Mouse (Mus musculus): ENCODE measurements around the gene Dgcr8. TPM values are rescaled to one million over a fixed set of nuclear protein-coding genes. Genes with fewer than 3 reads are reported as not detected.

The Dgcr8 gene
- polyA plus RNA-seq, 1 experiment from 2014 or later = 26.3 TPM

GRCm38 (mm10) chr16:18247521-18248399 lies 41.3 kb downstream of the Dgcr8 start:
- H3K4me1 ChIP-seq (ENCODE audit: control insufficient read depth, insufficient read depth, low read length) = peaks cover 24% of the 10 kb centered on the region
- no peaks in the 10 kb centered on the region for H3K9me3 ChIP-seq (replicated peaks; ENCODE audit: control insufficient read depth, low read length)
- peak overlapping the region; percentile 95 for H3K4me3 ChIP-seq (ENCODE audit: low read depth, low read length)
- DNase-seq (ENCODE audit: low spot score) (peak; percentile 41), ATAC-seq (0 out of 2 replicates have a peak, but pooled peaks have one; percentile 0)
- WGBS = under 1% methylated on average over 33 of the region's 33 CpGs
- H3K4me2 ChIP-seq (ENCODE audit: low read length) = peak overlapping the region; percentile 82
- H3K27me3 ChIP-seq (replicated peaks; ENCODE audit: control insufficient read depth, insufficient read depth, low read length) = no peaks in the 10 kb centered on the region
- H3K27ac ChIP-seq (ENCODE audit: low read depth, low read length) = peak overlapping the region; percentile 89
- peak overlapping the region; percentile 94 for H3K9ac ChIP-seq (ENCODE audit: low read length)
- H3K36me3 ChIP-seq (ENCODE audit: control insufficient read depth, insufficient read depth, low read length) = peaks cover 72% of the 10 kb centered on the region

GRCm38 (mm10) chr16:18241581-18241980 lies 47.5 kb downstream of the Dgcr8 start:
- ATAC-seq = no peak

GRCm38 (mm10) chr16:18236676-18237501 lies 52.2 kb downstream of the Dgcr8 start:
- H3K9me3 ChIP-seq (replicated peaks; ENCODE audit: control insufficient read depth, low read length) = no peaks in the 10 kb centered on the region
- WGBS = 78% methylated on average over 7 of the region's 7 CpGs
- no peak overlapping the region for H3K27ac ChIP-seq (ENCODE audit: low read depth, low read length)
- H3K4me3 ChIP-seq (ENCODE audit: low read depth, low read length) = no peak overlapping the region
- no peak overlapping the region for H3K9ac ChIP-seq (ENCODE audit: low read length)
- no peak overlapping the region for H3K4me2 ChIP-seq (ENCODE audit: low read length)
- DNase-seq (ENCODE audit: low spot score) (no peak), ATAC-seq (no peak)
- peaks cover 44% of the 10 kb centered on the region for H3K36me3 ChIP-seq (ENCODE audit: control insufficient read depth, insufficient read depth, low read length)
- no peaks in the 10 kb centered on the region for H3K27me3 ChIP-seq (replicated peaks; ENCODE audit: control insufficient read depth, insufficient read depth, low read length)
- peaks cover 16% of the 10 kb centered on the region for H3K4me1 ChIP-seq (ENCODE audit: control insufficient read depth, insufficient read depth, low read length)

More at GRCm38 (mm10) chr16:18241581-18241980, 47.5 kb downstream of the Dgcr8 start:
- DNase-seq (ENCODE audit: low spot score) = no peak
- H3K4me2 ChIP-seq (ENCODE audit: low read length) = no peak overlapping the region
- H3K4me1 ChIP-seq (ENCODE audit: control insufficient read depth, insufficient read depth, low read length) = peaks cover under 1% of the 10 kb centered on the region
- H3K27ac ChIP-seq (ENCODE audit: low read depth, low read length) = no peak overlapping the region
- WGBS = 92% methylated on average over 10 of the region's 10 CpGs
- H3K4me3 ChIP-seq (ENCODE audit: low read depth, low read length) = no peak overlapping the region
- H3K27me3 ChIP-seq (replicated peaks; ENCODE audit: control insufficient read depth, insufficient read depth, low read length) = no peaks in the 10 kb centered on the region
- no peak overlapping the region for H3K9ac ChIP-seq (ENCODE audit: low read length)
- H3K9me3 ChIP-seq (replicated peaks; ENCODE audit: control insufficient read depth, low read length) = no peaks in the 10 kb centered on the region
- H3K36me3 ChIP-seq (ENCODE audit: control insufficient read depth, insufficient read depth, low read length) = peaks cover 89% of the 10 kb centered on the region

GRCm38 (mm10) chr16:18235389-18236065 lies 53.5 kb downstream of the Dgcr8 start:
- no peaks in the 10 kb centered on the region for H3K27me3 ChIP-seq (replicated peaks; ENCODE audit: control insufficient read depth, insufficient read depth, low read length)
- peak overlapping the region; percentile 84 for H3K4me3 ChIP-seq (ENCODE audit: low read depth, low read length)
- peak overlapping the region; percentile 88 for H3K27ac ChIP-seq (ENCODE audit: low read depth, low read length)
- peak overlapping the region; percentile 90 for H3K4me2 ChIP-seq (ENCODE audit: low read length)
- no peaks in the 10 kb centered on the region for H3K9me3 ChIP-seq (replicated peaks; ENCODE audit: control insufficient read depth, low read length)
- peaks cover 33% of the 10 kb centered on the region for H3K36me3 ChIP-seq (ENCODE audit: control insufficient read depth, insufficient read depth, low read length)
- H3K9ac ChIP-seq (ENCODE audit: low read length) = peak overlapping the region; percentile 88
- DNase-seq (ENCODE audit: low spot score) (peak; percentile 76), ATAC-seq (peak; percentile 78)
- H3K4me1 ChIP-seq (ENCODE audit: control insufficient read depth, insufficient read depth, low read length) = peaks cover 16% of the 10 kb centered on the region
- 6% methylated on average over 19 of the region's 19 CpGs for WGBS

GRCm38 (mm10) chr16:18234671-18235388 lies 54.2 kb downstream of the Dgcr8 start, which contains the start of gene Zdhhc8:
Zdhhc8 (minus strand) TSS chr16:18235136.
- under 1% methylated on average over 54 of the region's 79 CpGs for WGBS
- Histone ChIP-seq H3K4me3 (ENCODE audit: low read depth, low read length) (peak within 1 kb of the TSS; percentile 84), H3K9ac (ENCODE audit: low read length) (peak within 1 kb of the TSS; percentile 88), H3K9me3 (replicated peaks; ENCODE audit: control insufficient read depth, low read length) (no peaks in the 10 kb centered on the region), H3K27me3 (replicated peaks; ENCODE audit: control insufficient read depth, insufficient read depth, low read length) (no peaks in the 10 kb centered on the region), H3K4me1 (ENCODE audit: control insufficient read depth, insufficient read depth, low read length) (peaks cover 20% of the 10 kb centered on the region), H3K27ac (ENCODE audit: low read depth, low read length) (peak within 1 kb of the TSS; percentile 88), H3K4me2 (ENCODE audit: low read length) (peak within 1 kb of the TSS; percentile 90), H3K36me3 (ENCODE audit: control insufficient read depth, insufficient read depth, low read length) (peaks cover 26% of the 10 kb centered on the region)
- peak; percentile 83 for DNase-seq (ENCODE audit: low spot score)
- peak; percentile 89 for ATAC-seq

- H3K4me1 ChIP-seq (ENCODE audit: control insufficient read depth, insufficient read depth, low read length) = peaks cover 24% of the 10 kb centered on the region
- WGBS = 16% methylated on average over 13 of the region's 13 CpGs
Measured at GRCm38 (mm10) chr16:18233919-18234670, 55.0 kb downstream of the Dgcr8 start.

GRCm38 (mm10) chr16:18233451-18233850 lies 55.6 kb downstream of the Dgcr8 start:
- peak overlapping the region; percentile 90; the same call in 1 of the 2 replicates for H3K4me2 ChIP-seq (ENCODE audit: low read length)
- no peaks in the 10 kb centered on the region for H3K9me3 ChIP-seq (replicated peaks; ENCODE audit: control insufficient read depth, low read length)
- DNase-seq (ENCODE audit: low spot score) (no peak), ATAC-seq (no peak)
- H3K27me3 ChIP-seq (replicated peaks; ENCODE audit: control insufficient read depth, insufficient read depth, low read length) = no peaks in the 10 kb centered on the region
- whole genome bisulfite sequencing = 68% methylated on average over 1 of the region's 1 CpGs
- no peak overlapping the region for H3K27ac ChIP-seq (ENCODE audit: low read depth, low read length)
- no peak overlapping the region for H3K4me3 ChIP-seq (ENCODE audit: low read depth, low read length)
- H3K4me1 ChIP-seq (ENCODE audit: control insufficient read depth, insufficient read depth, low read length) = peaks cover 24% of the 10 kb centered on the region
- peak overlapping the region; percentile 88; the same call in 1 of the 2 replicates for H3K9ac ChIP-seq (ENCODE audit: low read length)
- H3K36me3 ChIP-seq (ENCODE audit: control insufficient read depth, insufficient read depth, low read length) = peaks cover 15% of the 10 kb centered on the region

More at GRCm38 (mm10) chr16:18233919-18234670, 55.0 kb downstream of the Dgcr8 start:
- H3K9me3 ChIP-seq (replicated peaks; ENCODE audit: control insufficient read depth, low read length) = no peaks in the 10 kb centered on the region
- H3K36me3 ChIP-seq (ENCODE audit: control insufficient read depth, insufficient read depth, low read length) = peaks cover 20% of the 10 kb centered on the region
- H3K9ac ChIP-seq (ENCODE audit: low read length) = peak overlapping the region; percentile 88
- peak overlapping the region; percentile 88; the same call in 1 of the 2 replicates for H3K27ac ChIP-seq (ENCODE audit: low read depth, low read length)
- peak overlapping the region; percentile 84 for H3K4me3 ChIP-seq (ENCODE audit: low read depth, low read length)
- peak overlapping the region; percentile 90 for H3K4me2 ChIP-seq (ENCODE audit: low read length)
- ATAC-seq (peak; percentile 11), DNase-seq (ENCODE audit: low spot score) (no peak)
- H3K27me3 ChIP-seq (replicated peaks; ENCODE audit: control insufficient read depth, insufficient read depth, low read length) = no peaks in the 10 kb centered on the region

Data from forebrain, embryonic 14.5 days (tissue).